Mouse (Mus musculus) adrenal gland, postnatal 14 days (tissue): Measurements from ENCODE around the gene Gm10778. TPM values are rescaled to one million over a fixed set of nuclear protein-coding genes. Genes with fewer than 3 reads are reported as not detected.
"Not testable (repeated sequence)": the region's sequence is repeated elsewhere in the genome, so short reads cannot be mapped to it uniquely, and the experiment has no call there.

Experiments
- DNase-seq: peaks from one replicate; pipeline ENCODE4 v3.0.0; 2021; ENCODE audit warnings: mixed read lengths
- total RNA-seq: library from RNA; stranded (reverse); gene quantifications from 2 replicates; pipeline ENCODE4 v1.2.3, GENCODE M21; 2021

The Gm10778 gene
- total RNA-seq, 1 experiment from 2014 or later = 2.1 TPM

DNA sequence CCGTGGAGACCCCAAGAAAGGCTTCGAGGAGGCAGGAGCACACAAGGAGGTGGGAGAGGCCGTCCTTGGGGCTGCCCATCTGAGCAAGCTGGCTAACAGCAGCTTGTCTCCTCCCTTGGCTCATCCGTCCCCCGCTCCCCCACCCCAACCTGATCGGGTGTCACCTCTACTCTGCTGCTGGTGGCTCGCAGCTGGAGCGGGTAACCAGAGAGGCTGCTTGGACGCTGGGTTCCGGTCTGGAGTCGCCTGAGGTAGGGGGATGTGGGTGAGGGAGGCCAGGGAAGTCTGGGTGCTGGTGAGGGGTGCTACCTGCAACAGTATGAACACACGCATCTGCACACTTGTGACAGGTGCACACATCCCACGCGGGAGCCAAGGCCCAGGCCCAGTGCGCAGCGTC, 20.5 kb upstream of the Gm10778 start, which contains the start of gene Ankrd24:
Ankrd24 (plus strand) TSS at position 151 of the 400 bp plus-strand sequence.
- DNase-seq = no peak

DNA sequence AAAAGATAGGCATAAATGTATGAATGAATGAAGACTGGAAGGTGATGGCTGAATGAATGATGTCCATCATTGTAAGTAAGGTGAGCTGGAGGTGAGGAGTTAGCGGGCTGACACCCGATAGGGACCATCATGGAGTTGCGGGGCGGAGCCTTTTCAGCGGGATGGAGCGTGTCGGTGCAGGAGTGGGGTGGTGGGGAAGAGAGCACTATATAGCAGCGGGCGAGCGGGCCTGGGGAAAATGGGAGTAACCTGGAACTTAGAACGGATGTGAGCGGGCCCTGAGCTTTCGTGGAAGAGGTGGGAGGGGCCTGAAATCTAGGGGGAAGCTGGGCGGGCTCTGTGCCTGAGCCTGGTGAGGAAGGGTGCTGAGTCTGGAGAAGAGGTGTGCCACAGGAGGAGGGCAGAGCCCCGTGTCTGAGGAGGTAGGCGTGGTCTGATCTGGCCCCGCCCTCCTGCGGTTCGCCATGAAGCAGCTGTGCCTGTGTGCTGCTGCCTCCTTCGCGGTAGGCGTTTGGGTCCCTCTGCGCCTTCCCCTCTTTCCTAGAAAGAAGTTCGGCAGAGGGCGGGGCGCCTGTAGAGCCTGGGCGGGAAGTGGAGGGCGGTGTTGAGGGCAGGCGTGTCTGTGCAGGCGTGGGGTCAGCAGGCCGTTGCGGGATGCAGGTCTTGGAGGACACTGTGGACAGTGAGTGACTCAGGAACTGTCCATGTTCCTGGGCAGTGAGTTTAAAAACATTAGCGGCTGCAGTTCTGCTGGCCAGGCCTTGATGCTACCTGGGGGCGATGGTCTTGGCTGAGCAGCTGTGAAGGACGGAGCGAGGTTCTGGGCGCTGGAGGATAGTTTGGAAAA, 15.4 kb upstream of the Gm10778 start:
- peak; percentile 92 for DNase-seq

DNA sequence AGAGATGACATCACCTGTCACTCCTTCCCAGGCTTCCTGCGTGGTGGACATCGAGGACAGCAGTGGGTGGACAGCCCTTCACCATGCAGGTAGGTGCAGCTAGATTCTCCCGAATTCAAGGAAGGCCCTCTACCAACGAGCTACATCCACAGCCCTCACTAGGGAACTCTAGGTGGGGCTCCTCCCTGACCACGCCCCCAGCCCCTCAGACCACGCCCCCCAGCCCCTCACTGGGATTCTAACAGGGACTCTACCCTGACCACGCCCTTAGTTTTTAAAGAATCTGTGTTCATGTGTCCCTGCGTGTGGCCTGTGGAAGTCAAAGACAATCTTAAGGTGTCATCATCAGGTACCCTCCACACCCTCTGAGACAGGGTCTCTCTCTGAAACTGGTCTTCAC, 12.5 kb upstream of the Gm10778 start:
- no peak for DNase-seq

DNA sequence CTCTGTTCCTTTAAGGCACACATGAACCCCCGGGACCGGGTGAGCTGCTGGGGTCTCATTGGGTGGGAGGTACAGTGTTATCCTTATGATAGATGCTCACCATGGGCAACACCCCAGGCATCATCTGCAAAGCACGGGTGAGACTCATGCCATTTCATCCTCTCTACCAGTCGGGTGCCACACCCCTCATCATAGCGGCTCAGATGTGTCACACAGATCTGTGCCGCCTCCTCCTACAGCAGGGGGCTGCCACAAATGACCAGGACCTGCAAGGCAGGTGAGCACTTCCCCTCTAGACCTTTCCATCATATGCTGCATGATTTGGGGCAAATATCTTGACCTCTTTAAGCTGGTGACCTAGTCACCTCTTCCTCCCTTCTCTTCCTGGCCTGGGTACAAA, 10.8 kb upstream of the Gm10778 start:
- no peak for DNase-seq

DNA sequence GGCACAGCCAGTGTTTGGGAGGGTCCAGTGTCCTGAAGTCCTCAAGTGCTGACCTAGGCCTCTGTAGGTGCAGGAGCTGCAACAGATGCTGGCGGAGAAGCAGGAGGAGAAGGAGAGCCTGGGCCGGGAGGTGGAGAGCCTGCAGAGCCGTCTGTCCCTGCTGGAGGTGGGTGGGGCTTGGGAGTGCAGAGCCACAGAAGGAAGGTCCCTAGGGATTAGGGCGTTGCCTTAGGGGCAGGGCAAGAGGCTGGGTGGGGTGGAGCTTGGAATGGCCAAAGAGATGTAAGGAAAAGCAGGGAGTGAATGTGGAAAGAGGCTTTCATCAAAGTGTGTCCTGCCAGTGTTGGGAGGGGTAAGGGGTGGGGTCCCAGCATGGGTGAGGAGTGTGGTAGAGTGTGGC, 8.0 kb upstream of the Gm10778 start:
- DNase-seq = not testable (repeated sequence)

DNA sequence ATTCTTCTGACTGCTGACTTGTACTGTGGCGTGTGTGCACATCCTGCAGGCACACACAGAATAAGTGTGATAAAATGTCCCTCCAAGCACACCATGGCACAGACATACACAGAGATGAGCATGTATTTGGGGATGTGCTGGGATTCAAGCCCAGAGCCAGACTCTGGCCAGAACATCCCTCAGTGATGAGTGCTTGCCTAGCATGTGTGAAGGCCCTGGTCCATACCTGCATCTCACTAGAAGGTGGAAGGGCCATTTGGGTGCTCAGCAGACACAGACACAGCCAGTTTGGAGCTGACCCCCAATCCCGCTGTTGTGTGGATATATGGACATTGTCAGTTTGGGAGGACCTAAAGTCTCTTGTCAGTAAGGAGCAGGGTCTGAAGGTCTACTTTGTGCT, 7.3 kb upstream of the Gm10778 start:
- no peak for DNase-seq

DNA sequence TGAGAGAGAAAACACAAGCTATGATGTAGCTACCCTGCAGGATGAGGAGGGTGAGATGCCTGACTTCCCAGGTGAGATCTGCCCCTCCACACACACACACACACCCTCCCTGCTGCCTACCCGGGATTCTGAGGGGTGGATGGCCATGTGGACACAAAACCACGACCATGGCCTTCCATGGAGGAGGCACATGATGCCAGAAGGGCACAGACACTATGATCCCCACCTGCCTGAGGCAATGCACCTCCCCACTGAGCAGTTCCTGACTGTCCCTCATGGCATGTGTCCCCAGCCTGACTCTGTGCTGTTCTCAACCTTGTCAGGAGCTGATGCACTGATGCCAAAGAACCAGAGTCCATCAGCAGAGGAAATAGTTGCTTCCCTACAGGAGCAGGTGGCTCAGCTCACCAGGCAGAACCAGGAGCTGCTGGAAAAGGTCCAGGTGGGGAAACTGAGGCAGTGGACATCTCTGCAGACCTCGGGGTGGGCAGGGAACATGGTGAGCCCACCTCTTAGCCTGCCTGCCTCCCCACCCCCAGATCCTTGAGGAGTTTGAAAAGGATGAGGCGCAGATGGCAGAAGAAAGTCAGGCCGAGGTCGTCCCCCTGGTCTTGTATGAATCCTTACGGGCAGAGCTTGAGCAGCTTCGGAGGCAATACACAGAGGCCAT, 6.7 kb upstream of the Gm10778 start:
- DNase-seq = no peak

DNA sequence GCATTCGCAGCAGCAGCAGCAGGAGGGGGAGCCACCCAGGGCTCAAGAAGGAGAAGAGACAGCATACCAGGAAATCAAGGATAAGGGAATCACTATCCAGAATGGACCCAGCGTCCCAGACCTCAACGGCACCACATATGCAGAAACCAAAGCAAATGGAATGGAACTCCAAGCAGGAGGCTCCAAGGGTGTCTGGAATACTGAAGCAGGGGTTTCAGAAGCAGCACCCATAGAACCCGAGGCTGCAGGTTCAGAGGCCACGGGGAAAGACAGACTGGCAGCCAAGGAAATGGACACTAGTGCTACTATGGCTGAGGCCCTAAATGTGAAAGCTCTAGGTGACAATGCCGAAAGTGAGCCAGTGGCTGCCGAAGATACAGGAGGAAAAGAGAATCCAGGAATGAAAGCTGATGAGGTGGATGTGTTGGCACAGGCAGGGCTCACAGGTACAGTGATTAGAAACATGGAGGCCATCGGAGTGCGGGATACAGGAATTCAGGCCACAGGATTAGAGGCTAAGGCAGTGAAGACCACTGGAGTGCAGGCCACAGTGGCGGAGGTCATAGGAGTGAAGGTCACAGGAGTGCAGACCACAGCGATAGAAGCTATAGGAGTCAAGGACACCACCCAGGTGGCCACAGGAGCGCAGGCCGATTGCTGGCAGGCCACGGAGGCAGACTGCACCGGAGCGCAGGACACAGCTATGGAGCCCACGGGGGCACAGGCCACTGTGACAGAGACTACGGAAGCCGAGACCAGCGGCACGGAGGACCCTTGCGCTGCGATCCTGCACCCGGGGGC, 6.0 kb upstream of the Gm10778 start:
- DNase-seq = no peak

DNA sequence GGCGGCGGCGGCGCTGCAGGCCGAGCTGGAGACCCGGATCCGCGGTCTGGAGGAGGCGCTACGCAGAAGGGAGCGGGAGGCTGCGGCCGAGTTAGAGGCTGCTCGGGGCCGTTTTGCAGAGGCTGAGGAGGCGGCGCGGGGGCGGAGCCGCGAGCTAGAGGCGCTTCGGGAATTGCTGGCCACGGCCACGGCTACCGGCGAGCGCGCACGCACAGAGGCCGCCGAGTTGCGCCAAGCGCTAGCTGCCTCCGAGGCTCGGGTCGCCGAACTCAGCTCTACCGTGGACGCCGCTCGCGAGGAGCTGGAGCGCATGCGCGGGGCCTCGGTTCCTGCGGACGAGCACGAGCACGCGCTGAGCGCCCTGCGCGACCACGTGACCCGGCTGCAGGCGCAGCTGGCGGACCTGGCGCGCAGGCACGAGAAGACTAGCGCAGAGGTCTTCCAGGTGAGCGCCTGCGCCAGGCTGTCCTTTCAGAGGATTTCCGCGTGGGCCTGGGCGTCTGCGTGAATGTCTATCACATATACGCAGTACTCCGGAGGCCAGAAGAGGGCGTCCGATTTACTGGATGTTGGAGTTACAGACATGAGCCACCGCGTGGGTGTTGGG, 5.3 kb upstream of the Gm10778 start:
- DNase-seq = peak; percentile 98

DNA sequence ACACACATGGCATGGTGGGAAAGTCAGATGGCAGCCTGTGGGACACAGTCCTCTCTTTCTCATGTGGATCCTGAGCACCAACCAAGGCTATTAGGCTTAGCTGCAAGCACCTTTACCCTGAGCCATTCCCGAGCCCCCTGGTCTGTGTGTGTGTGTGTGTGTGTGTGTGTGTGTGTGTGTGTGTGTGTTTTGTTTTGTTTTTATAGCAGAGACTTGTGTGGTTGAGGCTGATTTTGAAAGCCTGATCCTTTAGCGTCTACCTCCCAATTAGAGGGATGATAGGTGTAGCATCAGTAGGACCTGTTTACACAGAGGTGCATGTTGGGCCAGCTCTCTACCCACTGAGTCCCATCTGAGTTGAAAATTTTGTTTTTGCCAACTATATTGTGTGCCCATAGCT, 4.7 kb upstream of the Gm10778 start:
- DNase-seq = no peak

DNA sequence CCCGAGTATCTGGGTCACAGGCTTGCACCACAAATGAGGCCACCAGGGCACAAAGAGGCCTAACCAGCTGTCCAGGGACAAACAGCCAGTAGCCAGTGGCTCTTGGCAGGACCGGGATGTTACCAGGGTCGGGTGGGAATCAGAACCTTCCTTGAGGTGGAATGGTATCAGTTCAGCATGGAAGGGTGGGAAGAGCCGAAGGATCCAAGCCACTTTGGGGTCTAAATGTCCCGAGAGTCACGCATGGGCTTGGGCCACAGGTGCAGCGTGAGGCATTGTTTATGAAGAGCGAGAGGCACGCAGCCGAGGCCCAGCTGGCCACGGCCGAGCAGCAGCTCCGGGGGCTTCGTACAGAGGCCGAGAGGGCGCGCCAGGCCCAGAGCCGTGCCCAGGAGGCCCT, 4.1 kb upstream of the Gm10778 start:
- DNase-seq = no peak

DNA sequence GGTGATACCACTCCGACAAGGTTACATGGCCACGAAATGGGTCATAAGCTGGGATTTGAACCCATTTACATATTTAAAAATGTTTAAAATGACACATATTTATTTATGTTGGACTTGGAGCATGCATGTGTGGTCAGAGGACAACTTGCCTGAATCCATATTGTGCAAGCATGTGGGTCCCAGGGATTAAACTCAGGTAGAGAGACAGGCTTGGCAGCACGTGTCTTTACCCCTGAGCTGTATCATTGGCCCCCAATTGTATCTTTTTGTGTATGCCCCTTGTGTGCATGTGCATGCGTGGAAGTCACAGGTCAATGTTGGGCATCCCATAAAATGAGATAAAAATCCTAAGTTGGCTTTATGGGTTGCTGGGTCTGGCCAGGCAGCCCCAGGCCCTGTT, 3.5 kb upstream of the Gm10778 start:
- no peak for DNase-seq

DNA sequence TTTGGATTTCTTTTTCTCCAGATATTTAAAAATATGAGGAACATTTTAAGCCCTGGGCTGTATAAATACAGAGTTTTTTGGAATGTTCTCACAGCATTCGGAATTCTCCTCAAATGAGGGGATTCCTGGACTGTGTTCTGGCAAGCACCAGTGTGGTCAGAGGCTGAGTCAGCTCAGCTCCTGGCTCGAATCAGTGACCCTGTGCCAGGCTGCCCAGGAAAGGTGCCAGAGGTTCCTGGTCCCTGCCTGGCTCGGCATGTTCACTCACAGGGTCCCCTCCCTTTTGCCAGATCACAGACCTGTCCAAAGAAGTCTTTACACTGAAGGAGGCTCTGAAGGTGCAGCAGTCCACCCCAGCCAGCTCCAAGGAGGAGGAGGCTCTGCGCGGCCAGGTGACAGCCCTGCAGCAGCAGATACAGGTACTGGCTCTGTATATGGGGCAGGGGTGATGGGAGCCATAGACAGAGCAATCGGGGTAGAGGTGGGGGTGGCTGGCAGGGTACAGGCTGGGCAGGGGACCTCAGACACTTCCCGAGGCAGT, 2.8 kb upstream of the Gm10778 start:
- peak; percentile 65 for DNase-seq

DNA sequence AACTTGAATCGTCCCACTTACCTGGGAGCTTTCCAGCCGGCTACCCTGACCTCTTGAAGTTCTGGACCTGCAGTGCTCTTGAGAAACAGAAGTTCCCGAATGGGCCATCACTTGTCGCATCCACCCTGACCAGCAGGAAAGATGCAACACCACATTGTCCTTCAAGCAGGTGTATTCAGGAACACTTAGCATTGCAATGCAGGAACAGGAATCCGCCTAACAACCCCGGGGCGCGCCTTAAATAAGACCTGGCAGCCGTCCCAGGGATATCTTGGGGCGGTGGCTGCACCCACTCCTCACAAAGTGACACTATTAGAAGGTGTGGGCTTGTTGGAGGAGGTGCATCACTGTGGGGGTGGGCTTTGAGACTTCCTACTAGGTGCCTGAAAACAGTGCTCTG, 6.3 kb downstream of the Gm10778 start:
- no peak for DNase-seq

DNA sequence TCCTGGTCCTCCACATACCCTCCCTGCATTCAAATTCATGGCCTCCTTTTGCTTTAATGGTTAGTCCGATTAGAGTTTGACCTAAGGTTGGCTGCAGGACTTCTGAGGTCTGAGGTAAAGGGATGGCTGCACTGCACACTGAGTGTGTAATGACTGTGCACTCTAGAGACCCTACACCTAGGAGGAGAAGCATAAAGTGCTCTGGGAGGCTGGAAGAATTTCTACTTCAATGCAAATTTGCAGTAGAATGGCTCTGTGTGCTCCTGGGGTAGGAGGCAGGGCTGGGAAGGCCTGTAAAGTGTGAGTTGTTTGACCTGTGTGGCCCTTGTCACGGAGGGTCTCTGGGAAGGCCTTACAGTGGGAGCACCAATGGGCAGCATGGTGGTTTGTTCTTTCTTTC, 7.3 kb downstream of the Gm10778 start:
- DNase-seq = no peak

DNA sequence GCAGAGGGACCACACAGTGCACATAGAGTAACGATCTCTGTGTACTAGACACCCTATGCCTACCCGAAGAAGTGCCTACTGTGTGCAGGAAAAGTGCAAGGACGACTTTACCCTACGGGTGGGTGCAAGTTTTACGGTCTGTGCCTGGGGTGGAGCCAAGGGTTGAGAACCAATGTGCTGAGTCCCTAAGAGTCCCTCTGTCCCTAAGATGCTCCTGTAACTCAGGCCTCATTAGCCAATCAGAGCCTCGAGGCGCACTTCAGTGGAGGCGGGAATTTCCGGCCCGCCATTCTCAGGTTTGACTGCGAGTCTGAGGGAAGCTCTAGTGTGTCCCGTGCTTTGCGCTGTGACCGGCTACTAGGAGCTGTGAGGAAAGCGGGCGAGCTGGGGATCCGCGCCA, 38.3 kb downstream of the Gm10778 start:
- DNase-seq = not testable (repeated sequence)

DNA sequence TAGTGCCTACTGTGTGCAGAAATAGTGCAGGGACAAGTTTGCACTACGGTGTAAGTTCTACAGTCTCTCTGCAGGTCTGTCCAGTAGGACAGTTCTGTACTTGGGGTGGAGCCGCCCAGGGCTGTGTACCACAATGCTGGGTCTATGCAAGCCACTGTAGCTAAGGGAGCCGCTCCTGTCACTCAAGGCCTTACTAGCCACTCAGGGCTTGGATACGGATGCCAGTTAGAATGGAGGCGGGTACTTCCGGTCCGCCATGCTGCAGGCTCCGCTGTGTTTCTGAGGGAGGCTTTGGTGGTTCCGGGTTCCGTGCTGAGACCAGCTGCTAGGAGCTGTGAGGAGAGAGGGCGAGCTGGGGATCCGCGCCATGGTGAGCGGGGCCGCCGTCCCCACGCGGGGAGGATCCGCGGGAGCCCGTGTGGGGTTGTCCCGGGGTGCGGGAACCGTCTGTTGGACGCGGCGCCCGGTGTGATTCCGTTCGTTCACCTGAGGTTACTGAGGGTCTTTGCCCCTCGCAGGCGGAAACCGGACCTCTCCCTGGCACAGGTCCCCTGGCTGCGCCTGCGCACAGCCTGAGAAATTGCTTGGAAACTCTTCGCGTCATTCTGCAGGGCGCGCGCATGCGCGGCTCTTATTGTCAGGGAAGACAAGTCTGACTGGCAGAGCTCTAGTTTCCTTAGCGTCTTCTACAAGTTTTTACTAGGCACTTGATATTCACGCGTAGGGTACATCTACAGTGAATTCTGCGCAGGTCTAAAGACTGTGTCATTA, 55.9 kb downstream of the Gm10778 start, which contains the start of gene Zfp433:
Zfp433 (plus strand) TSS at position 295 of the 771 bp plus-strand sequence.
- DNase-seq = not testable (repeated sequence)
